Mouse (Mus musculus): Measurements from ENCODE around the gene Blm. TPM values are rescaled to one million over a fixed set of nuclear protein-coding genes. Genes with fewer than 3 reads are reported as not detected.

Gene Blm
- polyA plus RNA-seq, 1 experiment from 2014 or later, result 15.8 TPM

DNA sequence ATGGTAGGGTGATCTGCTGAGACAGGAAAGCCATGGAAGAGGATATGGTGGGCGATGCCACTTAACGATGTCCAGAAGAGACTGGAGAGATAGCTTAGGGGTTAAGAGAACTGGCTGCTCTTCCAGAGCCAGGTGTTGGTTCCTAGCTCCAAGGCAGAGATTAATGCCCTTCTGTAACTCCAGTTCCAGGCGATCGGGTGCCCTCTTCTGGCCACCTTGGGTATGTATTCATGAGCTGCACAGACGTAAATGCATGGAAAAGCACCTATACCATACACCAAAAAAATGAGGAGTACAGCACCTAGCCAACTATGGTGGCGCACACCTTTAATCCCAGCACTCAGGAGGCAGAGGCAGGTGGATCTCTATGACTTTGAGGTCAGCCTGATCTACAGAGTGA is 110.2 kb downstream of the Blm start:
- H3K27me3 ChIP-seq, result no peaks in the 10 kb centered on the region
- ATAC-seq (ENCODE audit: insufficient number of reproducible peaks, low FRiP score, low TSS enrichment, low read depth), result no peak
- no peaks in the 10 kb centered on the region for H3K9me3 ChIP-seq
- H3K27ac ChIP-seq, result no peak overlapping the region
- H3K4me1 ChIP-seq, result peaks cover 5% of the 10 kb centered on the region; the same call in 1 of the 2 replicates
- H3K4me2 ChIP-seq, result no peak overlapping the region
- no peak overlapping the region for H3K9ac ChIP-seq
- WGBS, result 81% methylated on average over 6 of the region's 6 CpGs
- H3K36me3 ChIP-seq, result no peaks in the 10 kb centered on the region
- H3K4me3 ChIP-seq, result no peak overlapping the region

DNA sequence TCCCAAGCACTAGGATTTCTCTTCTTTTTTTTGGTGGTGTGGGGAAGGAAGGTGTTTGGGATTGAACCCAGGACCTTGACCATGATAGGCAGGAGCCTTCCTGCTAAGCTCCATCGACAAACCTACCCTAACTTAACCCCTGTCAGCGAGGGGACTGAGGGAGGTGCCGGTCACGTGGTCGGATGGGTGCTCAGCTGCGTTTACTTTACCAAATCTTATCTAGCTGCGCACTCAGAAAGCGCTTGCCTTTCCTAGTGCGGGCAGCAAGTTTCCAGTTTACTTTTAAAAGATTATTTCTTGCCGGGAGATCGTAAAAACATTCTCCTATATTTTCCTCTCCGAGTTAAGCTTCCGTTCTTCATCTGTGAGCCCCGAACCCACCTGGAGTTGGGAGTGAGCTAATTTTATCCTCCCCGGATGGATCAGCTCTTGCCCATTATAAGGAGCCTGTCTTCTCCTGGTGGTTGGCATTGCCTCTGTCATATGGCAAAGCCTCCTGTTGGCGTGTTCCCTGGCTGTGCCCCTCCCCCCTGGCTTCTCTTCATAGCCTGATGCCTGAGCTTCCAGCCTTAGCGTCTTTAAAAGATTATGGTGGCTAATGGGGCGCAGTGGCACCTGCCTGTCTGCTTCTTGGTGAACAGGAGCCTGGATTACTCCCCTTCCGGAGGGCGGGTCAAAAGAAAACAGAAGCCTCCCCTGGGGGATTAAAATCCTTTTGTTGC is 112.0 kb downstream of the Blm start:
- Histone ChIP-seq H3K27me3 (no peaks in the 10 kb centered on the region), H3K27ac (no peak overlapping the region), H3K4me2 (peak overlapping the region; percentile 35), H3K4me1 (peaks cover 5% of the 10 kb centered on the region; the same call in 1 of the 2 replicates), H3K9ac (no peak overlapping the region), H3K4me3 (0 out of 2 replicates have a peak overlapping the region, but pooled peaks have one; percentile 3), H3K36me3 (no peaks in the 10 kb centered on the region), H3K9me3 (no peaks in the 10 kb centered on the region)
- WGBS, result 16% methylated on average over 20 of the region's 20 CpGs
- no peak for ATAC-seq (ENCODE audit: insufficient number of reproducible peaks, low FRiP score, low TSS enrichment, low read depth)

DNA sequence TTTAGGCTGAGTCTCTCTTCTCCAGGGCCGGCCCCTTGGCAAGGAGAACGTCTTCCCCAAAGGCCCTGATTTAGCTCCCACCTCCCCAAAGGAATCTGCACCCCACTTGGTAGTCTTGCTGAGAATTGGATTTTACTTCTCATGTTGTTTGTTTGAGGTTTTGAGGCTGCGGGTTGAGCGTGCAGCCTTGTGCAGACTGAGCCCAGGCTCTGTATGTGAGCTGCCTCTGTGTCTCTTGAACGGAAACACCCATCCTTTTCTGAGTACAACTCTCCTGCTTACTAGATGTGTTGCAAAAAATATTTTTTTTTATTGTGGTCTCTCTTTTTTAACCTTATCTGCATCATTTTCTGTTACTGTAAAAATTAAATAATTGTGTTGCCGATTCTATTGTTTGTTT is 113.3 kb downstream of the Blm start:
- Histone ChIP-seq H3K27ac (no peak overlapping the region), H3K4me2 (no peak overlapping the region), H3K9ac (no peak overlapping the region), H3K36me3 (no peaks in the 10 kb centered on the region), H3K9me3 (no peaks in the 10 kb centered on the region), H3K4me3 (no peak overlapping the region), H3K27me3 (no peaks in the 10 kb centered on the region), H3K4me1 (peaks cover 5% of the 10 kb centered on the region; the same call in 1 of the 2 replicates)
- ATAC-seq (ENCODE audit: insufficient number of reproducible peaks, low FRiP score, low TSS enrichment, low read depth), result no peak
- WGBS, result 87% methylated on average over 6 of the region's 6 CpGs

DNA sequence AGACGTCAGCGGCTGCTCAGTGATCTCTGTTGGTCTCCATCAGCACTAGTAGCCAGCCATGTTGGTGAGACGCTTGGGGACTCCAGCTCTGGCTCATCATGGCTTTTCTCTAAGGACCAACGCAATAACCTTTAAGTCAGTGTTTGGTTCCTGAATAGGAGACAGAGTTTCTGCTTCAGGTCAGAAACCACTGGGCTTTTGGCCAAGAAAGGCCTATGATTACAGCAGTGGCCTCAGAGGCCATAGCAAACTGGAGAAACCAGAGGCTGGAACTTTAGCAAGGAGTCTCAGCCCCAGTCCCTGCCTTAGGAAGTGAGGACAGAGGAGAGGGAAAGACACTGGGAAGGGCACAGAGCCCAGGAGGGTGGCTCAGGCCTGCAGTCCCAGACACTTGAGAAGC is 114.3 kb downstream of the Blm start:
- Histone ChIP-seq H3K4me1 (peaks cover 5% of the 10 kb centered on the region; the same call in 1 of the 2 replicates), H3K4me3 (no peak overlapping the region), H3K9ac (no peak overlapping the region), H3K4me2 (no peak overlapping the region), H3K9me3 (no peaks in the 10 kb centered on the region), H3K36me3 (no peaks in the 10 kb centered on the region), H3K27me3 (no peaks in the 10 kb centered on the region), H3K27ac (no peak overlapping the region)
- WGBS, result 82% methylated on average over 4 of the region's 4 CpGs
- no peak for ATAC-seq (ENCODE audit: insufficient number of reproducible peaks, low FRiP score, low TSS enrichment, low read depth)

DNA sequence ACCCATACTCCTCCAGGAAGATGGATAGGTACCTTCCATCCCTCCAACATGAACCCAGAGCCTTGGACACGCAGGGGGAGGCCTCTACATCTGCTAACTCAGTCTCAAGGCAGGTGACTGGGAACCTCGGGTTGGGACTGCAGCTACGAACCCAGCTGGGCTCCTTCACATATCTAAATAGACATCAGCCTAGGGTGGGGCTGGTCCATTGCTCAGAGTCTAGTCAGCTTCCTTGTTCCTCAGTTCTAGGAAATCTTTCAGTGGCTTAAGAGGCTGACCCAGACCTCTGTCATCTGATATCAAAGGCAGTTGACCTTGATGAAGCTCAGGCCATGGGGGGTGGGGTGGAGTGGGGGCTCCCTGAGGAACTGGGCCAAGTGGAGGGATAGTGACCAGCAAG is 115.6 kb downstream of the Blm start:
- Histone ChIP-seq H3K9ac (no peak overlapping the region), H3K9me3 (no peaks in the 10 kb centered on the region), H3K27ac (no peak overlapping the region), H3K4me2 (no peak overlapping the region), H3K36me3 (no peaks in the 10 kb centered on the region), H3K27me3 (no peaks in the 10 kb centered on the region), H3K4me1 (peaks cover 5% of the 10 kb centered on the region; the same call in 1 of the 2 replicates), H3K4me3 (no peak overlapping the region)
- WGBS, result 69% methylated on average over 3 of the region's 3 CpGs
- ATAC-seq (ENCODE audit: insufficient number of reproducible peaks, low FRiP score, low TSS enrichment, low read depth), result no peak

DNA sequence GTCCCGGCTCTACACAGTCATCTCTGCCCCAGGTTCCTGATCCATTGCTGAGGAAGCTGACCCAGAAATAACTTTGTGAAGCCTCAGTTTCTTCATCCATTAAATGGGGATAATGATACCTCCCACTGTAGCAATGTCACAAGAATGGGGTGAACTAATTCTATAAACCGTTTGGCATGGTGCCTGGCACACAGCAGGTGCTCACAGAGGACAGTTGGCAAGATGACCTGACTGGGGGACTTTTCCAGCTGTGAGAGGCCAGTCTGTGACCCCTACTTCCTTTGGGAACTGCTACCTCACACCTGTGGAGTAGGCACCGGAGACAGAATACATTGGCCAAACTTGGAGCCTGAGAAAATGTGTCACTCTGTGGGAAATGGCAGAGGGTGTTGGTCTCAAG is 116.9 kb downstream of the Blm start:
- H3K4me3 ChIP-seq, result no peak overlapping the region
- H3K27me3 ChIP-seq, result no peaks in the 10 kb centered on the region
- no peak for ATAC-seq (ENCODE audit: insufficient number of reproducible peaks, low FRiP score, low TSS enrichment, low read depth)
- H3K4me1 ChIP-seq, result peaks cover 1% of the 10 kb centered on the region; the same call in 1 of the 2 replicates
- no peak overlapping the region for H3K27ac ChIP-seq
- no peaks in the 10 kb centered on the region for H3K9me3 ChIP-seq
- H3K4me2 ChIP-seq, result no peak overlapping the region
- H3K36me3 ChIP-seq, result no peaks in the 10 kb centered on the region
- no peak overlapping the region for H3K9ac ChIP-seq
- WGBS, result 68% methylated on average over 3 of the region's 3 CpGs

DNA sequence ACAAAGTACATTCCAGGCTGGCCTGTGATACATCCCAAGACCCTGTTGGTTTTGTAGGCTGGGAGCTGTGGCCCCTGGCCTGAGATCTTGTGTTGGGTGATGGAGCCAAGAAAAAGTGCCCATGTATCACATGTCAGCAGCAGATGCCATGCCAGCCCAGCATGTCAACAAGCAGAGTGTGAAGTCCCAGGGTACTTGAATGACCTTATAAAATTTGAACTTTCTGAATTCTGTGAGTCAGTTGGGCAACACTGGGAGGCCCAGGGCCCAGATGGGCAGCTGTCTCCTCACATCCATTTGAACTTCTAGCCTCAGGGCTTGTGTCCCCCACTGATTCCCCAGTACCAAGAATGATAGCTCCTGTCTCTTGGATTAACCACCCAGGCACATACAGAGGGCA is 117.3 kb downstream of the Blm start:
- Histone ChIP-seq H3K9me3 (no peaks in the 10 kb centered on the region), H3K36me3 (no peaks in the 10 kb centered on the region), H3K4me3 (no peak overlapping the region), H3K4me1 (no peaks in the 10 kb centered on the region), H3K9ac (no peak overlapping the region), H3K27me3 (no peaks in the 10 kb centered on the region), H3K27ac (no peak overlapping the region), H3K4me2 (no peak overlapping the region)
- ATAC-seq (ENCODE audit: insufficient number of reproducible peaks, low FRiP score, low TSS enrichment, low read depth), result no peak

DNA sequence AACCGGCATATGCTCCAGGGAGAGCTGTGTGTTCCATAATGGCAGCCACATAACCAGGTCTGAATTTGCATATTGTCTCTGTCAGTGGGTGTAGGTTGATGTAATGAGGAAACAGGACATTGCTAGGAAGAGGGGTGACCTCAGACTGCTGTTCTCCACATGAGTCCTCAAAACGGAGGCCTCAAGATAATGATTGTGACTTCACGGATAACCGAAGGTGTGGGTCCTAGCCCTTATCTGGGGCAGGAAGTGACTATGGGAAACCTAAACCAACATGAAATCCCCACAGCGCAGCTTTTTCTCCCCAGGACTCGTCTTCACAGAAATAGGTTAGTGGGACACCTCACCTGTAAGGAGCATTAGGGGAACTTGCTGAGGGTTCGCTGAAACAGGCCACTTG is 118.0 kb downstream of the Blm start:
- H3K36me3 ChIP-seq, result no peaks in the 10 kb centered on the region
- H3K27ac ChIP-seq, result no peak overlapping the region
- 87% methylated on average over 7 of the region's 7 CpGs for WGBS
- H3K9me3 ChIP-seq, result no peaks in the 10 kb centered on the region
- ATAC-seq (ENCODE audit: insufficient number of reproducible peaks, low FRiP score, low TSS enrichment, low read depth), result no peak
- no peak overlapping the region for H3K4me2 ChIP-seq
- no peak overlapping the region for H3K4me3 ChIP-seq
- H3K9ac ChIP-seq, result no peak overlapping the region
- H3K4me1 ChIP-seq, result no peaks in the 10 kb centered on the region
- H3K27me3 ChIP-seq, result no peaks in the 10 kb centered on the region

DNA sequence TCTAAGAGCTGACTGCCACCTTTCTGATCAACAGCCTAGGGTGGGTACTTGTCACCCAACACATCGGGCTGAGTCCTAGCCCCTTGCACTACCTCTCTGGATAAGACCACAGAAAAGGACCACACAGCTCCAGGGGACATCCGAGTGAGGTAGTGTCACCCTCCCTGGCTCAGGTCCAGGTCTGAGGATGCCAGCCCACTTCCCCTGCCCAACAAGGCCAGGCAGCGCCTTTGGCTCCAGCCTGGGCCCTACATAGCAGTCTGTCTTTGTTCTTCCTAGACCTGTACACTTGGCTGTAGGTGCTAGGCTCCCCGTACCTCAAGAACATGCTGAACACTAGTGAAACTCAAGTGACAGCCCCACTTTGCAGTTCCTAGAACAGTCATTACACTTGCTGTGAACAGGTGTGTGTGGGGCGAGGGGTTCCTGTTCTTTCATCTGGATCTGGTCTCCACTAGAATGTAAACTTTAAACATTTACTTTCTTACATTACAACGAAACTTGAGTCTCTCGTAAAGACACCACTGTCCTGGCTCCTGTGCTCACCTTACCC is 120.5 kb downstream of the Blm start:
- no peak for ATAC-seq (ENCODE audit: insufficient number of reproducible peaks, low FRiP score, low TSS enrichment, low read depth)
- Histone ChIP-seq H3K4me2 (no peak overlapping the region), H3K36me3 (no peaks in the 10 kb centered on the region), H3K9me3 (no peaks in the 10 kb centered on the region), H3K4me3 (no peak overlapping the region), H3K27me3 (no peaks in the 10 kb centered on the region), H3K4me1 (no peaks in the 10 kb centered on the region), H3K27ac (no peak overlapping the region), H3K9ac (no peak overlapping the region)
- WGBS, result 71% methylated on average over 7 of the region's 7 CpGs

DNA sequence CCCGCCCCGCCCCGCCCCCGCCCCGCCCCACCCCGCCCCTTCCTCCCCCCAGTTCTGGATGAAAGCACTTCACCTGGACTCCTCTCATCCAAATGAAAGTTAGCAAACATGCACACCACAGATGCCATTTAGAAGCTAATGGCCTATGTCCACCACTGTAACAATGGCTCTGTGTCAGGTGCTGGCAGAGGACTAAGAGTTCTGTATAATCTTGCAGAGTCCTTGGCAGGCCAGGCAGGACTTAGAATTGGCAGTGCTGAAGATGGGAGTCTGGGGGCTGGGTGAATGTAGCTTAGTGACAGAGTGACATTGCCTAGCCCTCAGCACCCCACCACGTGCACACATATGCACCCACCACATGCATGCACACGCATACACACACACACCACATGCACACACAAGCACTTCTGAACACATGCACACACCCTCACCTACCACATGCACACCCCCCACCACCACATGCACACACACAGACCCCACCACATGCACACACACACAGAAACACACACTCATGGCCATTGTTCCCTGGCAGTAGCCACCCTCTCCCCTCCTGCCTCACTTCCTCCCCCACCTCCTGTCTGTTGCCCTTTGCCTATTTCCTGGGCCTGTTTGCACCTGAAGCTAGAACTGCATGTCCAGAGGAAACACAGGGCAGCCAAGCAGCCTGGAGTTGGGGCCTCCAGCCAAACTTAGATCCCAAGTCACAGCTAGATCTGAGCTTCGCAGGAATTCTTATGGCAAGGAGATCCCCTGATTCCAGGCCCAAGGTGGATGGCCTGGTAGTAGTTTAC is 121.2 kb downstream of the Blm start:
- no peak overlapping the region for H3K9ac ChIP-seq
- no peaks in the 10 kb centered on the region for H3K9me3 ChIP-seq
- no peaks in the 10 kb centered on the region for H3K36me3 ChIP-seq
- ATAC-seq (ENCODE audit: insufficient number of reproducible peaks, low FRiP score, low TSS enrichment, low read depth), result no peak
- H3K4me3 ChIP-seq, result no peak overlapping the region
- no peaks in the 10 kb centered on the region for H3K4me1 ChIP-seq
- 74% methylated on average over 9 of the region's 9 CpGs for WGBS
- H3K27ac ChIP-seq, result no peak overlapping the region
- no peak overlapping the region for H3K4me2 ChIP-seq
- no peaks in the 10 kb centered on the region for H3K27me3 ChIP-seq

DNA sequence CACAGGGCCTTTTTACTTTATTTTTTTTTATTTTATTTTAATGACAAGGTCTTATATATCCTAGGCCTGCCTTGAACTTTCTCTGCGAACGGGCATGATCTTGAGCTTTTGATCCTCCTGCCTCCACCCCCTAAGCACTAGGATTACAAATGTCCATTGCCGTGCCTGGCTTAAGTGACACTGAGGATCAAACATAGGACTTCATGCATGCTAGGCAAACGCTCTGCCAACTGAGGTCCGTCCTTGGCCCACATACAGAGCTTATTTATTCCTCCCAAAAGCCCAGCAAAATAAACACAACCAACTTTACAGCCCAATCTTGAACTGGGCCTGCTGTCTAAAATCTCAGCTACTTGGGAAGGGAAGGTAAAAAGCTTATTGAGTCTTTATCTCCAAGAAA is 122.1 kb downstream of the Blm start:
- Histone ChIP-seq H3K36me3 (no peaks in the 10 kb centered on the region), H3K4me3 (no peak overlapping the region), H3K27ac (no peak overlapping the region), H3K4me2 (no peak overlapping the region), H3K27me3 (no peaks in the 10 kb centered on the region), H3K9me3 (no peaks in the 10 kb centered on the region), H3K9ac (no peak overlapping the region), H3K4me1 (peaks cover under 1% of the 10 kb centered on the region; the same call in 1 of the 2 replicates)
- ATAC-seq (ENCODE audit: insufficient number of reproducible peaks, low FRiP score, low TSS enrichment, low read depth), result no peak
- WGBS, result 59% methylated on average over 5 of the region's 5 CpGs

DNA sequence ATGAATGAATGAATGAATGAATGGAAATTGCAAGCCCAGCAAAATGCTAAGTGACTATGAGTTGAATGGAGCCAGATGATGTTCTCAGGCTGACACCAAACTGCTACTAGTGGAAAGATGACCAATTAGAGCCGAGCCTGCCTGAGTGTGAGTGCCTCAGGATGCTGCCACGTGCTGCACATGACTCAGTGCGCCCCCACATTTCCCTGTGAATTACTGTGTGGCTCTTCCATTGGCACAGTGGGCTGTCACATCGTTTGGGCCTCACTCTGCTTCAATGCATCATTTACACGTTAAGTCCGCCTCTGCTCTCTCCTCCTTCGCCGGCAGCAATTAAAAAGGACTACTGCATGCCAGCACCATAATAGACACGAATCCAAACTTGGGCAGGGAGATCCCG is 122.6 kb downstream of the Blm start:
- Histone ChIP-seq H3K4me3 (no peak overlapping the region), H3K27ac (no peak overlapping the region), H3K9ac (no peak overlapping the region), H3K27me3 (no peaks in the 10 kb centered on the region), H3K9me3 (no peaks in the 10 kb centered on the region), H3K36me3 (no peaks in the 10 kb centered on the region), H3K4me1 (peaks cover 3% of the 10 kb centered on the region; the same call in 1 of the 2 replicates), H3K4me2 (no peak overlapping the region)
- ATAC-seq (ENCODE audit: insufficient number of reproducible peaks, low FRiP score, low TSS enrichment, low read depth), result no peak
- WGBS, result 61% methylated on average over 10 of the region's 10 CpGs
